Mouse (Mus musculus) cerebellum, postnatal 4 days (tissue): ENCODE measurements at regions not wholly inside any gene's neighbourhood (a gene's known extent, or its start where the extent isn't known, plus 50 kb on each side); places are given as distances from the start of the nearest gene placed in this dataset.

ENCODE experiments used
- DNase-seq, 2 experiments: peaks; one replicate each; pipeline ENCODE4 v3.0.0; 2022; ENCODE audit warnings: low spot score in 2 of 2, mixed read lengths in 1 of 2

DNA sequence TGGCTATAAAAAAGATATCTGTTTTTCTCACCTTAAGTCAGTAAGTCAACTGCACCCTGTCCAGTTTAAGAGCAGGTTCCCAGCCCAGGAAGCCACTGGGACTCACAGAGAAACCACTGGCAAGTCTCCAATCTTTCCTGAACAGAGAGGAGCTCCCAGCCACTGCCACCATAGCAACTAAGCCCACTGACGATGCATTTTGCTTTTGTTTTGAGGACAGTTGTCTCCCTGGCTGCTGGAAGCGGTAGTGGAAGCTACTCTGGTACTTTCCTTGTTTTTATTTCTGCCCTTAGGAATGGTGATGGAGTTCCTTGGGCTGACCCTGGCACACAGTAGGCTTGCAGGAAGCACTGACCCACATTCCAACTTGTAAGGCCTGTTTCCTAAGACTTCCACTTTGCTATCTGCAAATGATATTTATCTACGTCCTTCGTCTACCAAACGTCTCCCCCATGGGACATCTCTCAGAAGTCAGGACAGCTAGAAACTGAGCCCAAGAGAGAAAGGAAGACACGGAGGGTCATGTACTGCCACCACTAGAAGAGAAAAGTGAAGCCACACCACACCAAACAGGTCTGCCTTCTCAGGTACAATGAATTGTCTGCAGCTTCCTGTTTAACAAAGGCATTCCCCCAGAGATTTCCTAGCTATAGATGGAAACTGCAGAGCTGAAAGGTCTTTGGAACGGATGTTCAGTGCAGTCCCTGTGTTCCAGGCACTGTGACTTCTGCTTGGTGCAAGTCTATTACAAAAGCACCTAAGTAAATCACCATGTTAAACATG lies 125.7 kb upstream of the Fmo9 start:
- no peak for DNase-seq

DNA sequence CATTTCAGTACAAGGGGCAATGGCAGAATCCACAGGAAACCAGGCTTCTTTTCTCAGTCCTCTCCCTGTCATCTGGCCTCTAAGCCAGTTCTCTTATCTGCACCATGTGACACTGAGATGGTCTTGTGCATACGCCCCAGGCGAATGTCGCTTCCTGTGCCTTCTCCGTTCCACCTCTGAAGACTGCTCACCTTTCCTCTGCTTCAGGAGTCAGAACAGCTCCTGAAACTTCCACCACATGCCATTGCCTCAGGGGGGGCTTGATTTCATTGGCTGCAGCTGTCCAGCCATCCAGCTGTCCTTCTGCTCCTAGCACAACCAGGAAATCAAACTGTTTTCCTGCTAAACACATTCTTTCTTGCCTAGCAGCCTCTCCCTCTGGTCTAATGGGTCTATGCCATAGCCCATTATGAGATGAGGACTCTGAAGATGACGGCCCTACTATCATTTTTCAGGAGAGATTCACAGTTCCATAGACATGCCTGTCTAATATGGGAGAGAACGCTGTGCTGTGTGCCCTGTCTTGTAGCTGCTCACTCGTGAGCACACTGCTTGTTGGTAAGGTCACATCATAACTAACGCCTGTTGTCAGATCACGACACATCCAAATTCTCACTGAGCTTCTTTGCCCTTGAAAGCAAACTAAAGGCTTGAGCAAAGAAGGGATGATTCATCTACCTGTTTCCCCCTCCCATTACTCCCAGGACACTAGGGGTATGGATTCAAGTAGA lies 129.9 kb upstream of the Fmo9 start:
- no peak for DNase-seq

DNA sequence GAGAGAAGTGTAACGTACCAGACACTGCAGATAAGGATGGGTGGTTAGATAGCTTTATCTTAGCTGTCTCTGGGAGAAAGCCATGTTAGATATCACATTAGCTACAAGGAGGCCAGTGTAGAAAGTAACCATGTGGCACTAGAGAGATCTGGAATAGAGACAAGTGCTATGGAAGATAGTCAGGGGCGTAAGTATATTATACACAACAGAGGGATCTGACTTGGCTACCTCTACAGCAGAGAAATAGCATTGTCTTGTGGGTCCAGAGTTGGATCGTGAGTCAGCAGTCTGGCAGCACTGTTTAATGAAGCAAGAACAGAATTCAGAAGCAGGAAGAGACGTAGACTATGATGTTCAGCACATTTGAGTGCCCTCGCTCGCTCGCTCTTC lies 130.4 kb upstream of the Fmo9 start:
- DNase-seq, result no peak

DNA sequence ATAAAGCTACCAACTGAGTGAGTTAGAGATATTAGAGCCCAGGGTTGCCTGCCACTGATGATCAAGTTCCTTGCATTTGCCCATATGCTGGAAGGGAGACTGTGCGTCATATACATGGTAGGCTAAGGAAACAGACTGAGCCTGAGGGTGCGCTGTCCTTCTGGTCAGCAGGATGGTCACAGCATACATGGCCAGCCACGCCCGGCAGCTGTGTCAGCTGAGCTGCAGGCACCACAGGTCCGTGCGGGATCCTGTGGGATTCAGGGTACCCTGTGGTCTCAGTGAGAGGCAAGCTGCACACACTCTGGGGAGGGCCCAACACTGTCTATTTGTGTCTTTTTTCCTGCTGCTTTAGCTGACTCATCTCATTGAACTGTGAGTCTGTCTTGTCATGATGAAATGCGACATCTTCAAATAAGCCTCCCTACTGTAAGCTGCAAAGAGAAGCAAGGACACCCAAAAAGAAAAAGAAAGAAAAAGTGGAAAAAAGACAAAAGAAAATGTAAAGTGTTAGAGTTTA lies 131.3 kb upstream of the Fmo9 start:
- DNase-seq, result no peak

DNA sequence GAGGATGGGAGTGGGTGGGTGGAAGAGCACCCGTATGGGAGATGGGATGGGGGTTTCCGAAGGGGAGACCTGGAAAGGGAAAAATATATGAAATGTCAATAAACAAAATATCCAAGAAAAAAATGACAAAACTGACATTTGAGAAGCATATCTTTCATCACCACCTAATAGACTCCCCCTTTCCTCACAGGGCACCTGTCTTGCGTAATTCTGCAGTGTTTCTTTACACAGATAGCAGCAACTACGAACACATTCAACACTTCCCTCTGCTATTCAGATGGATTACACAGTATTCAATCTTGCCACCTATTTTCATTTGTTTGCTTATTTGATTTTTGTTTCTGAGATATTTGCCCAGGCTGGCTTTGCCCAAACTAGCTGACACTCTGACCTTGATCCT lies 136.3 kb upstream of the Fmo9 start:
- no peak for DNase-seq

DNA sequence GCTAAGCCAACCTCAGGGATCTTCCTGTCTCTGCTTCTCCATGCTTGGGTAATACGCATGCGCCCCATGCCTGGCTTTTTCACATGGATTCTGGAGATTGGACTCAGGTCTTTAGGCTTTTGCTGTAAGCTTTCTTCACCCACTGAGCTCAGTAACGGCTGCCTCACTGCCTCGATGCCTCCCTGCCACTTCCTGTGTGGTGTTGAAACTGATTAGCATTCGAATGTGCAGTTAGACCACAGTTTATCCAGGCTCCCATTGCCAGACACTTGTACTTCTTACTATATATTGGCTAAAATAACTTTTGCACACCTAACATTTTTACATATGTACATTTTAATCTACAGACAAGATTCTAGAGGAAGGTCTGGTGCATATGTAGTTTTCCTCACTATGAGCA lies 137.0 kb upstream of the Fmo9 start:
- DNase-seq, result no peak

DNA sequence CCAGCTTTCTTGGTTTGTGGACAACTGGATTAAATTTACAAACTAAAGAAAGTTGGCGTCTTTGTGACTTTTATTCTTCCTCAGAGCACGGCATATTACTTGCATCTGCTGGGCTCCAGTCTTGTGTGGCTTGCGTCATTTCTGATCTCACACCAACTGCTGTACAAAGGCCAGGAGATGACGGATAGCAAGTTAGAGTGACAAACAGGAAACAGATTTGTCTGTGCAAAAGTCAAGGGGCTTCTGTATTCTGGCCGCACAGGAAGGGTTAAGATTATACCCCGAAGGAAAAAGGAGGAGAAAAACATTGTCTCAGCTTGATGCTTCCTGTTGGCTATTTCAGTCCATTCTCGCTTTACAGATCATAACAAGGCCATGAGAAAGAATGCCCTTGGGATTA lies 137.8 kb upstream of the Fmo9 start:
- DNase-seq, result no peak

DNA sequence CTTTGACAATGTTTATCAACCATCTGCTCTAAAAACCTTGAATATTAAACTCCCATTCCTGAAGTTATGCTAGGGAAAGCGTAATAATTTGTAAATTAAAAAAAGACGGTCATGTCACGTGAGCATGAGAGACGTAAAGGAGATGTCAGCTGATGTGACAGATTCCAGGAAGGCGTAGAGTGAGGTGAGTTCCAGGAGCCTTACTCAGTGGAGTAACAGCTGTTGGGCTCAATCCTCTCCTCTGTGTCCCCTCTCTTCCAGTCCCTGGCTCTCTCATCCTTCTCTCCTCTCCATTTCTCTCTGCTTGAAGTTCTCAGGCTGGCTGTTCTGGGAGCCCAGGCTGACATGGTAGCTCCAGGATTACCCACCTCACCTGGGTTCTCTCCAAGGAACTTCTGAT lies 138.4 kb upstream of the Fmo9 start:
- DNase-seq, result no peak

DNA sequence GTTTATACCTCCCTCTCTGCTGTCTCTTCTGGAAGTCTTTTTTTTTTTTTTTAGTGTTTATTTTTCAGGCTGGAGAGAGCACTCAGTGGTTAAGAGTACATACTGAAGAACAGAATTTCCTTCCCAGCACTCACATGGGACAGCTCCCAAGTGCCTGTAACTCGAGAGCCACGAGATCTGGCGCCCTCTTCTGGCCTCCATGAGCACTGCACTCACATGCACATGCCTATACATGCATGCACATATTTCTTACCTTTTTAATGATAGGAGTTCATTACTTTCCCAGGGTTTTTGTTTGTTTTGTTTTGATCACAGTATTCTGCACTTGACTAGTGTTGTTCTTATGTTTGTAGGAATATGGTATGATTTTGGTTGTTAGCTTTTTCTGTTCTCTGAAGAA lies 139.5 kb upstream of the Fmo9 start:
- DNase-seq, result no peak

DNA sequence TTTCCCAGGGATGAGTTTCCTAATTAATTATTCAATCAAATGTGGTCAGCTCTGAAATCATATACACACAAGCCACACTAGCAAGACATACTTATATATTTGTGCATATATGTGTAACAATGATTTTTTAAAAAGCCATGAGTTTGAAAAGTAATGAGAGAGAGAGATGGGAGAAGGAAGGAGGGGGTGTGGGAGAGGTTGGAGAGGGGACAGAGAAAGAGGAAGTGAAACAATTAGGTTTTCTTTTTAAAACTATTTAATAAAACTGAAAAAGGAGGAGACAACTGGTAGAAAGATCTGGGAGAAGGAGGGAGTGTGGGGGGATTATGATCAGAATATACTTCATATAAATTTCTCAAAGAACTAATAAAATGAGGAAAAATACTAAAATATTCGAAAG lies 155.7 kb upstream of the Fmo9 start:
- DNase-seq, result no peak

DNA sequence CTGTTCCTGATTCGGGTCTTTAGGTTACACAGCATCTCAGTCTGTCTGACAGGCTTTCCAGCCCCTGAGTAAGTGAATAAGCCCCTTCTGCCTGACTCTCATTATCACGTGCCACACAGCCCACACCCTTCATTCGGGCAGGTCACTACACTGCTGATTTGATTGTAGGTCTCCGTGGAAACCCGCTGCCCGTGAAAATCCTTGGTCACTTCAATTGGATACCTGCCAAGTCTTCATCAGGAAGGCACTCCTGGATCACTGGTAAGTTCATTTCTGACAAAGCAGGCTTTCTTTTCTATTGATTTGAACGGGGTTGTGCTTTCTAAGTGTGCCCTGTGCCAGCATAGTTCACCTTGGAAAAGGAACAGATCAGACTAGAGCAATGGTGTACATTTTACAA lies 158.2 kb upstream of the Fmo9 start:
- no peak for DNase-seq

DNA sequence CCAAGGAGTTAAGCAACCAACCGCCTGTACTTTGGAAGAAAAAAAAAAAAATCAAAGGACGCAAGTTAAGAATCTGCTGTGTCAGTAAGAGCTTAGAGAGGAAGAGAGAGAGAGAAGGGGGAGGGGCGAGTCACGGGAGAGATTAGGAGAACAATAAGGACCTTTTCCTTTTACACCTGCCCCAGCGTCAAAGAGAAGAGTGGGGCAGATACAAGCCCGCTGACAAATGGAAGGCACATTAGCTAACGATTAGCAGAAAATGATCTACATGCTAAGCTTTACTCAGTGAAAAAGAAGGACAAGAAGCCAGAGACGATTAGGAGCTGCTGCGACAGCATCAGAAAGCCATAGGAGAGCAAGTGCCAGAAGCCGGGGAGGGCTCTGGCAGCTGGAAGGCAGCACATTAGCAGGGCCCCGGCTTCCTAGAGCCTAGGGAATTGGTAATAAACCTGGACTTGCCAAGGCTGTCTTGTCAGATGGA lies 157.8 kb upstream of the Fam78b start:
- peak in 1 of 2 experiments; percentile 19 for DNase-seq

DNA sequence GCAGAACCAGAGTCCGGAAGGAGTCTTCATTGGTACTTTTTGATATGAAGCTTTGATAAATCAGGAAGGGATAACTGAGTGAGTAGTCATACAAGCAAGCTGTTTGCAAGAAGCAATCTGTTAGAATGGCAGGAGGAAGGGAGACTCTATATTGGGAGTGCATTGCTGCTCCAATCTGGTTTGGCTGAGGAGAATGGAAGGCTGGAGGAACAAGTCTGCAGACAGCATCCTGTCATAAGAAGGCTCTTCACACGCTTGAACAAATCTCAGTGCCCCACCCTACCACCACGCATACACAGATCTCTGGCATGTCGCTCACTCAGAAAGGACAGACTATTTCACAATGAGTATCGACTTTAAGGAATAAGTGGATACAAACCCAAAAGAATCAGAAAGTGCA lies 154.7 kb upstream of the Fam78b start:
- DNase-seq, result no peak

DNA sequence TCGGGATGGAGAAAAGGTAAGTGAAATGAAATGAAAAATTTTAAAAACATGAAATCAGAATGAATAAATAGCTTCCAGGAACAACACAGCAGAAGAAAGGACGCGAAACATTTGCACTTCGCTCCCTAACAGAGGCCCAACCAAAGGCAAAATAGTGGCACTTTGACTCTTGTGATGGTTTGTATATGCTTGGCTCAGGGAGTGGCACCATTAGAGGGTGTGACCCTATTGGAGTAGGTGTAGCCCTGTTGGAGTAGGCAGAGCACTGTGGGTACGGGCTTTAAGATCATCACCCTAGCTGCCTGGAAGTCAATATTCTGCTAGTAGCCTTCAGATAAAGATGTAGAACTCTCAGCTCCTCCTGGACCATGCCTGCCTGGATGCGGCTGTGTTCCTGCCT lies 154.0 kb upstream of the Fam78b start:
- no peak for DNase-seq

DNA sequence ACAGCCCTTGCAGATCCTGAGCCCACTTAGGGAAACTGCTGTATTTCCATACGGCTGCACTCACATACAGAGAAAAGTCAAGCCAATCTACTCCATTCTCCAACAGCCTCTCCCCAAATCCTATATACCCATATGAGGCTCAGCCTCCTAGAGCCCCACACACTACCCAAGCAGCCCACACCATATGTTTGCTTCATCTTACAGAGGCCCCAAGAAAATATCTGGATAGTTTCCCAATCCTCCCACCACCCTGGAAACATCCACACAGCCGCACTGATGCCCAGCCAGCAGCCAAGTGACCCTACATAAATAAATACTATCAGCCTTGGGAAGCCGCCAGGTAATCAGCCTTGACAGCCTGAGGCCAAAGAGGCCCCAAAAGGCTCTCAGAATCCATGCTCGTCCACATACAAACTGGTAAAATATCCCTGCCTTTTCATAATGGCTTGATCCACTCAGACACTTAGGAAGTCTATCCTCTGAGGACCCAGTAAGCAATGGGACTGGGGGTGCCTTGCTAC lies 153.1 kb upstream of the Fam78b start:
- peak in 1 of 2 experiments; percentile 12 for DNase-seq

DNA sequence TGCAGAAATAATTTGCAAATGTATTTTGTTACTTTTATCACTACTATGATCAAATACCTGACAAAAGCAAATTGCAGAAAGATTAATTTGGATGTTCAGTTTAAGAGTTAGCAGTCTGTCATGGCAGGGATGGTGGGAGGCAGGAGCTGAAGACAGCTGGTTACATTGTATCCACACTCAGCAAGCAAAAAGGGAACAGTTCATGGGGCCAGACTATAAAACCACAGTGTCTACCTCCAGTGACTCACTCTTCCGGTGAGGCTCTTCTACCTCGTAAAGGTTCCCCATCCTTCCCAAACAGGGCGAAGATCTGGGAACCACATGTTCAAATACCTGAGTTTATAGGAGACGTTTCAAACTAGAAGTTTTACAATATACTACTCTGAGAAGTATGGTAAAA lies 145.2 kb upstream of the Fam78b start:
- DNase-seq, result no peak

DNA sequence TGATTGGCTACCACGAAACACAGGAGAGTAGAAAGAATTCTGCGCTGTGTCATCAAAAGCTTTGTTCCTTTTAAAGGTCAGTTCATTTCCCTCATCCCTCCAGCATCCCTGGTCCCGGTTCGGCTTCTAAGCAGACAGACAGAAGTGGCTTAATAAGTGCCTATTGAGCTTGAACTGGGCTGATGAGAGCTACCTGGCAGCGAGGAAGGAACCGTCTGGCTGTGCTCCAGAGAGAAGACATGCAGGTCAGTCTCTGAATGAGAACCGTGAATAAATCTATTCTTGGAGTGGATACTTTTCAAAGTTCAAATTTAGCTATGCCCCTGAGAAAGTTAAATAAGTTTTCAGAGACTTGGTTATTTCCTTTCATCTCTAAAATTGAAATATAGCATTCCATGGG lies 135.0 kb upstream of the Fam78b start:
- no peak for DNase-seq

DNA sequence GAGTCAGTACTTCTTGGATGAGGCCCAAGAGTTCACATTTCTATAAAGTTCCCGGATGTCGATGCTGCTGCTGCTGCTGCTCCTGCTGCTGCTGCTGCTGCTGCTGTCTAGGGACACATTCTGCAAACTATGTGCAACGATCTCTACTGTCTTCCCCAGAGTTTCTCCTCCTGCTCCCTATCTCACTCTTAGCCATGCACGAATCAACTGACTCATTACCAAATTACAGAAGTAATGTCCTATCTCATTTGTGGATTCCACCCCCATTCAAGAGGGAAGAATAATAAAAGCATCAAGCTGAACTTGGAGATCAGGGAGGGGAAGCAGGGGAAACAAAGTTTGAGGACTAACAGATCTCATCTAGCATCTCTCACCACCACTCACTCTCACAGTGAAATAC lies 130.0 kb upstream of the Fam78b start:
- DNase-seq, result no peak

DNA sequence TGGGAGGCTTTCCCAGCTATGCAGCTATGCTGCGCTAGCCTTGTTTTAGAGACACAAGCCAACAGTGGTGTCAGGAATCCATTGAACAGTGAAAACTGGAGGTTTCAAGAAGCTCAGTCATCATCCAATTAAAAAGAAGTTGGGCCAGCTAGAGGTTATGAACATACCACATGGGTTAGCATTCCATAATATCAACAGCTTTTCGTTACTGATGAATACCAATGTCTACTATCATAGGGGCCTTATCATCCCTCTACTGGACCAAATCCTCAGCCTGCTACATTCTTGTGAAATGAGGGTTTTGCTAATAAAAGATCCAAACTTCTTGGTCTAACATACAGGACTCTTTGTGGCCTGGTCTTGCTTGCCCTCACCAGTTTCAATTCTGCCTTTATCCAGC lies 124.8 kb upstream of the Fam78b start:
- no peak for DNase-seq

DNA sequence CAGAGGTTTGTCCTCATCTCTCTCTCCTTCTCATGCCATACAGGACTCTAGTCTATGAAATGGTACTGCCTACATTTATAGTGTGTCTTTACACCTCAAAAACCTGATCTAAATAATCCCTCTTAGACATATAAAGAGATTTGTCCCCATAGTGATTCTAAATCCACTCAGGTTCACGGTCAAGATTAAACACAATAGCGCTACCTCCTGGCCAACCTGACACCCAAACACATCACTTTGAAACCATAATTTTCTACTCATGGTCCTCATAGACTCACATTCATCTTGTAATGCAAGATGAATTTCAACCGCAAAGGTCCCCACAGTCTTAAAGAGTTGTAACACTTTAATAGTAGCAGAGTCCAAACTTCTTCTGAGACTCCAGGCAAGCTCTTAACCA lies 118.0 kb upstream of the Fam78b start:
- DNase-seq, result no peak

DNA sequence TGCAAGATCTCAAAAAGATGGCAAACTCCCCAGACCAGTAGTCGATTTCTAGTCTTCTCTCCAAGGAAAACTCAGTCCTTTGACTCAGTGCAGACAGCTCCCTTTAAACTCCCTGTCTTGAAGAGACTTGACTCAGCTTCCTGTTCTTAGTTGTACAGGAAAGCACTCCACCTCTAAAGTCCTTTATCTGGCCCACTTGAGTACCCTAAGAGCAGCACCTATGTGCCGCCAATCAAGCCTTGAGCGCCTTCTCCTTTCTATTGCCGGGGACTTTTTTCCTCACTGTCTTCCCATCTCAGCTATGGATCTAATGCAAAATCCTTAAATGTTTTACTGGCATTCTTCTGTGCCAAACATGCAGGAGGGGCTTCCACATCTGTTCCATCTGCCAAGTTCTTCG lies 105.3 kb upstream of the Fam78b start:
- no peak for DNase-seq

DNA sequence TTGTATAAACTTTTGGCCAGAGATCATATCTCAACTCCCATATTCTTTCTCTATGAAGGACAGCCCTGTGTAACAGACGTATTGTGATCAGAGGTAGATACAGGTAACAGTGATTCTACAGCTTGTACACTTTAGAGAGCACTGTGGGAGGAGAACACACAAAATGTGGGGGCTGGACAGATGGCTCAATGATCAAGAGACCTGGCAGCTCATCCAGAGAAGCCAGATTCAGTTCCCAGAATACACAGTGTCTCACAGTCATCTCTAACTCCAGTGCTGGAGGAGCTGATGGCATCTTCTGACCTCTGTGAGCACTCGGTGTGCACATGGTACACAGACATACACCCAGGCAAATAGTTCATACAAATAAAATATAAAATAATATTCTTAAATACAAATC lies 102.5 kb upstream of the Fam78b start:
- no peak for DNase-seq

DNA sequence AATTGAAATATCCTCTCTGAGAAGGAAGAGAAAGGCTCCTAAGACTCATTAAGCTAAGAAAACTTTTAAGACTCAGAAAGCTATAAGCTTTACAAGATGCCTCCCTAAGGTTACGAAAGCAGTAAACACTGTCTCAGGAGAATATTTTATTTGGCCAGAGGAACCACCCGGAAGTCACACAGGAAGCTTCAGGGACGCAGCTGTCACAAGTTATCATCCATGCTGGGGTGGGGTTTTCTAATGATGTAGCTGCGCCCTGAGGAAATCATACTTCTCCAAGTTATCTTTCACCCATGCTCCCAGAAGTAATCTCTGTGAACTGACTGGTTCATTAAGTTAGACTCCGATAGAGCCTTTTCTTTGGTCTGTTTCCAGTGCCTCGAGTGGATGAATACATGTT lies 102.0 kb upstream of the Fam78b start:
- no peak for DNase-seq
